Comparison of ENCODE assay signal across 9 mouse cellular contexts in the genomic region with DNA sequence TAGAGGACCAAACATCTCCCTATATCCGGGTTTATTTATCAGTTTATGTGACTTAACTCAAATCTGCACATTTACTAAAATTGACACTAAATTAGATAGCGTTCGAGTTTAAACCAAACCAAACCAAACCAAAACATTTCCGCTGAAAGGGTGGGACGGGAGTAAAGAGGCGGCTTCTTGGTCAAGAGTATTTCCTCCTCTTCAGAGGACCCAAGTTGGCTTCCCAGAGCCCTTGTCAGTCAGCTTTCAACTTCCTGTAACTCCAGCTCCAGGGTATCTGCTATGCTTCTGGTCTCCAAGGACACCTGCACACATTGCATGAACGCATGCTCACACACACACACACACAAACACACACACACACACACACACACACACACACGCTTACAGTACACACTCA.
DNase-seq lines count a peak whose midpoint lies in the region; ATAC-seq and TF ChIP-seq lines count a peak whose summit lies in the region.
"Had no signal": no experiment of that assay in that cellular context is flagged by ENCODE, and none has a peak within 500 bp of the region (broad histone marks: within the 10 kb centered on the region; RNA-seq: fewer than 3 reads in every experiment).

No protein-coding gene starts in this region.

- no peaks in the 10 kb centered on the region for H3K4me1 ChIP-seq in intestine, postnatal 0 days (replicated peaks; ENCODE audit: control insufficient read depth, insufficient read depth, low read length)
- H3K4me1 ChIP-seq in intestine, embryonic 16.5 days (ENCODE audit: control insufficient read depth, insufficient read depth, low read length): no peaks in the 10 kb centered on the region

- no peaks in the 10 kb centered on the region for H3K9me3 ChIP-seq in intestine, postnatal 0 days (ENCODE audit: control insufficient read depth)
- H3K9me3 ChIP-seq in intestine, embryonic 16.5 days (ENCODE audit: control insufficient read depth, low read length): no peaks in the 10 kb centered on the region

- peak overlapping the region; percentile 50 for H3K27ac ChIP-seq in intestine, postnatal 0 days (ENCODE audit: low read depth, low read length)
- no peak overlapping the region for H3K27ac ChIP-seq in intestine, embryonic 16.5 days (ENCODE audit: low read length)

- H3K4me3 ChIP-seq in intestine, postnatal 0 days (ENCODE audit: low read depth, low read length): no peak overlapping the region
- H3K4me3 ChIP-seq in intestine, embryonic 16.5 days (ENCODE audit: low read length): no peak overlapping the region

- no peak overlapping the region for H3K9ac ChIP-seq in intestine, postnatal 0 days (ENCODE audit: low read depth, low read length)
- H3K9ac ChIP-seq in intestine, embryonic 16.5 days (ENCODE audit: low read depth, low read length): no peak overlapping the region

- TF ChIP-seq CTCF in intestine, postnatal 0 days (IDR thresholded peaks at IDR 0.05; ENCODE audit: low read depth): no peak

- H3K4me2 ChIP-seq in intestine, postnatal 0 days (replicated peaks; ENCODE audit: low read depth): no peak overlapping the region
- no peak overlapping the region for H3K4me2 ChIP-seq in intestine, embryonic 16.5 days (ENCODE audit: low read depth, low read length)

- H3K36me3 ChIP-seq in intestine, postnatal 0 days (ENCODE audit: control insufficient read depth, insufficient read depth): no peaks in the 10 kb centered on the region
- H3K36me3 ChIP-seq in intestine, embryonic 16.5 days (ENCODE audit: control insufficient read depth, insufficient read depth, low read length): no peaks in the 10 kb centered on the region

- WGBS in intestine, postnatal 0 days: 72% methylated on average over 8 of the region's 8 CpGs
- 78% methylated on average over 8 of the region's 8 CpGs for WGBS in intestine, embryonic 16.5 days

- no peak for ATAC-seq in intestine, postnatal 0 days
- ATAC-seq in intestine, embryonic 16.5 days: no peak
- ATAC-seq in common myeloid progenitor, adult 5-6 weeks (replicated peaks; ENCODE audit: low read depth, poor library complexity, severe bottlenecking): peak; percentile 59

- DNase-seq in CD4-positive, CD25-positive, alpha-beta regulatory T cell, adult 2 months (ENCODE audit: low read depth, low spot score): peak; percentile 45
- DNase-seq in lung, postnatal 10 days: peak; percentile 22
- no peak for DNase-seq in frontal cortex, postnatal 10 days (ENCODE audit: low spot score in 2 of 2)
- DNase-seq in frontal cortex, postnatal 25 days (ENCODE audit: low spot score in 2 of 2): no peak
- DNase-seq in cerebellum, adult 8-10 months: no peak
- DNase-seq: gastrocnemius, postnatal 14 days had no signal

- no peaks in the 10 kb centered on the region for H3K27me3 ChIP-seq in intestine, postnatal 0 days (replicated peaks; ENCODE audit: control insufficient read depth, insufficient read depth, low read length)
- H3K27me3 ChIP-seq in intestine, embryonic 16.5 days (replicated peaks; ENCODE audit: control insufficient read depth, insufficient read depth, low read length): no peaks in the 10 kb centered on the region

Comparison
In these comparisons a context has a peak if more than half of its experiments do, and no peak if none do; other contexts are left out.
1. DNase-seq: peak in CD4-positive, CD25-positive, alpha-beta regulatory T cell, adult 2 months (single experiment) and lung, postnatal 10 days (single experiment); none in frontal cortex, postnatal 10 days (0 of 2), frontal cortex, postnatal 25 days (0 of 2) and cerebellum, adult 8-10 months (single experiment).